Mouse (Mus musculus) kidney, postnatal 0 days (tissue): Measurements from ENCODE around the gene Gm5475. TPM values are rescaled to one million over a fixed set of nuclear protein-coding genes. Genes with fewer than 3 reads are reported as not detected.

Experiments
- ATAC-seq: fragments of 200-750 bp; cut with Nextera tagmentation; replicated peaks from 2 replicates; pipeline ENCODE4 v1.8.0; 2017; ENCODE audit warnings: low read depth, moderate number of reproducible peaks, moderate TSS enrichment, moderate library complexity; ENCODE audit not compliant: low FRiP score
- DNase-seq: peaks from one replicate; pipeline ENCODE4 v3.0.0-alpha.2; 2016; ENCODE audit warnings: low spot score
- H3K27ac ChIP-seq: fragments of 300-500 bp; sonication (generic); 2 replicates; pipeline ENCODE4 v1.5.1; 2014; ENCODE audit warnings: mild to moderate bottlenecking
- H3K27me3 ChIP-seq: fragments of 300-500 bp; sonication (generic); 2 replicates; pipeline ENCODE4 v1.6.1; 2014; ENCODE audit warnings: low read length, mixed read lengths; ENCODE audit not compliant: insufficient read depth
- H3K36me3 ChIP-seq: fragments of 300-500 bp; sonication (generic); 2 replicates; pipeline ENCODE4 v1.6.1; 2014; ENCODE audit warnings: low read length, mixed read lengths; ENCODE audit not compliant: insufficient read depth
- H3K4me1 ChIP-seq: fragments of 300-500 bp; sonication (generic); replicated peaks from 2 replicates; pipeline ENCODE4 v1.6.1; 2014; ENCODE audit warnings: antibody characterized with exemption, low read length, mixed read lengths; ENCODE audit not compliant: insufficient read depth
- H3K4me2 ChIP-seq: fragments of 300-500 bp; sonication (generic); 2 replicates; pipeline ENCODE4 v1.6.1; 2014; ENCODE audit warnings: mild to moderate bottlenecking, low read length, moderate library complexity, mixed read lengths
- H3K4me3 ChIP-seq: fragments of 300-500 bp; sonication (generic); replicated peaks from 2 replicates; pipeline ENCODE4 v1.5.1; 2014; ENCODE audit warnings: low read depth, low read length
- H3K9ac ChIP-seq: fragments of 300-500 bp; sonication (generic); 2 replicates; pipeline ENCODE4 v1.6.1; 2014; ENCODE audit warnings: low read depth, low read length
- H3K9me3 ChIP-seq: fragments of 300-500 bp; sonication (generic); replicated peaks from 2 replicates; pipeline ENCODE4 v1.6.1; 2016; ENCODE audit warnings: low read length, inconsistent platforms, mixed read lengths
- CTCF ChIP-seq: IDR thresholded peaks from 2 replicates; pipeline ENCODE4 v1.5.1; 2016; ENCODE audit warnings: antibody characterized with exemption, low read depth, mild to moderate bottlenecking, moderate library complexity
- WGBS: fragments of 180-500 bp; shearing (Covaris S2); extraction: QIAGEN DNeasy Blood & Tissue Kit; methylation state at CpG from one replicate; pipeline ENCODE4 v1.1.7; 2014; 5-methylcytosine and 5-hydroxymethylcytosine counted together
- polyA plus RNA-seq: library from polyadenylated mRNA; unstranded; fragments of >200 nt; fragmentation: Nextera tagmentation; extraction: Ambion mirVana; gene quantifications from 2 replicates; pipeline ENCODE4 v1.2.1, GENCODE M21; 2015

Gene Gm5475
- polyA plus RNA-seq, 1 experiment from 2014 or later, result 1.5 TPM

DNA sequence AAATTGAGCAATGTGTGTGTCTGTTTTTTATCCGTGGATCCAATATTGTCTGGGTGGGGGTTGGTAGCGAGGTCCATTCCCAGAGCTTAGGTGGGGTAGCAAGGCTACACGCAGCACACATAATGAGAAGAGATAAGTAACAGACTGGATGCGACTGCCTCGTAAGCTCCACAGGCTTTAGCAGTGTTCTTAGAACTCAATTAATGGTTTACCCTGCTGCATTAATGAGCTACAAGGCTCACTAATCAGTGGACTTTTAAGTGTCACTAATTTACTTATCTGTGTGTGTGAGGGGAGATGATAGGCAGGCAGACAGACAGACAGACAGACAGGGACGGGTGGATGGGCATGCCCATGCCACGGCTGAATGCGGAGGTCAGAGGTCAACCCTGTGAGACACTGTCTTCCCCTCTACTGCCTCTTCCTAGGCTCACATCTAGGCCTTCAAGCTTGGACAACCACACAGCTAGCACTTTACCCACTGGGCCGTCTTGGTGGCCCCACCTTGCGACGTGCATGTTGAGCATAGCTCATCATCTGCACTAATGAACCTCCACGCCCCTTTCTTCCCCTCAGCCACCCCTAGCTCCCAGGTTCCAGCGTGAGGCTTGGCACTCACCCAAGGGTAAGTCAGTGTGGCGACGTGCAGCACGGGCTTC, 21.2 kb upstream of the Gm5475 start:
- DNase-seq (no peak), ATAC-seq (peak; percentile 88)
- H3K36me3 ChIP-seq, result peaks cover 82% of the 10 kb centered on the region
- no peaks in the 10 kb centered on the region for H3K4me1 ChIP-seq
- 0 out of 2 replicates have a peak overlapping the region, but pooled peaks have one; percentile 36 for H3K27ac ChIP-seq
- no peak for TF ChIP-seq CTCF
- no peaks in the 10 kb centered on the region for H3K27me3 ChIP-seq
- H3K4me2 ChIP-seq, result no peak overlapping the region
- H3K9me3 ChIP-seq, result no peaks in the 10 kb centered on the region
- WGBS, result 64% methylated on average over 16 of the region's 16 CpGs
- H3K9ac ChIP-seq, result no peak overlapping the region
- H3K4me3 ChIP-seq, result no peak overlapping the region

DNA sequence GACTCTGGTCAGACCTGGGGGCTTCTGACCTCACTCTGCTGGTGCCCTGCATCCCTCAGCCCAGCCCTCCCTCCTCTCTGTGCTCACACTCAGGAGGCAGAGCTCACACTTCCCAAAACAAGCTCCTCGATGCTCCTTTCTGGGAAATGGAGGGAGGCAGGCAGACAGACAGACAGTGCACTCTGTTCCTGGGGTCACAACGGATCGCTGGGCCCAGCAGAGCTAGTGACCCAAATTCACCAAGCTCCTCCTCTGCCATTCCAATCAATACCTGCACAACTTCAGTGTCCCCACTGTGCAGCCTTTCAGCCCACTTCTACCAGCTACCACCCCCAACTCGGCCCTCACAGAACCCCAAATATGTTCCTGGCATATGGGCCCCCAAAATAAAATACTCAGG, 20.1 kb upstream of the Gm5475 start:
- Histone ChIP-seq H3K4me2 (no peak overlapping the region), H3K9ac (no peak overlapping the region), H3K36me3 (peaks cover 72% of the 10 kb centered on the region), H3K4me3 (no peak overlapping the region), H3K27me3 (no peaks in the 10 kb centered on the region), H3K27ac (peak overlapping the region; percentile 36; the same call in 1 of the 2 replicates), H3K4me1 (no peaks in the 10 kb centered on the region), H3K9me3 (no peaks in the 10 kb centered on the region)
- ATAC-seq, result no peak
- no peak for DNase-seq
- no peak for TF ChIP-seq CTCF
- 79% methylated on average over 4 of the region's 4 CpGs for WGBS

DNA sequence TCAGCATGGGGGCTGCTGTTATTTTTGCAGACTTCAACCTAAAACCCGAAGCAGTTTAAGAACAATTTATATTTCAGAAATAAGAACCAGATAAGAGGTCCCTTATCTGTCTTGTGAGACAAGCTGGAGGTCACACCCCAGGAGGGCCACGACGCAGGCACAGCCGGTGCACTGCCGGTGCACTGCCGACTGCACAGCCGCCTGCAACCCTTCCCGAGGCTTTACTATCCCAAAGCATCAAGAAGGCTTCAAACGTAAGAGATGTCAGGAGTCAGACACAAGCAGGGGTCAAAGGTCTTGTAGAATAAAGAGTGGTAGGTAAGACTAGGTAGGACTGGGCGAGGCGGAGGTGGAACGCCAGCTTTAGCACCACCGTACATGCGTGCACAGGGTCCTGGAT, 19.6 kb upstream of the Gm5475 start:
- no peak overlapping the region for H3K4me2 ChIP-seq
- no peaks in the 10 kb centered on the region for H3K4me1 ChIP-seq
- no peaks in the 10 kb centered on the region for H3K9me3 ChIP-seq
- no peak overlapping the region for H3K9ac ChIP-seq
- no peak for TF ChIP-seq CTCF
- H3K27ac ChIP-seq, result no peak overlapping the region
- no peak overlapping the region for H3K4me3 ChIP-seq
- WGBS, result 87% methylated on average over 14 of the region's 14 CpGs
- ATAC-seq (no peak), DNase-seq (no peak)
- H3K36me3 ChIP-seq, result peaks cover 67% of the 10 kb centered on the region
- no peaks in the 10 kb centered on the region for H3K27me3 ChIP-seq

DNA sequence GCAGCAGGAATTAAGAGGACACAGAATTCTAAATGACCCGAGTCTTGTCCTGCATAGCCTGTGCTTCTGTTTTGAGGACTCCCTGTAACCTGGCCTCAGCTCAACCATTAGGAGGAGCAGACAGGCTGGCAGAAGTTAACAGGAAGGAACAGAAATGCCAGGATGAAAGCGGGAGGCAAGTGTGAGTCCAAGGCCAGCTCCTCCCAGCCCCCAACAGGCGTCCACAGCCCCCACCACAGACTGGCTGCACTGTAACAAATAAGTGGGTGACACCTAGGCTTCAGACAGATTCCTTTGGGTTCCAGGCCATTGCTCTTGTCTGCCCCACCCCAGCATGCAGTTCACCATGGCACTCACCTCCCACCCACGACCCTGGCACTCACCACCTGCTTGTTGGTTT, 19.1 kb upstream of the Gm5475 start:
- Histone ChIP-seq H3K27me3 (no peaks in the 10 kb centered on the region), H3K9ac (no peak overlapping the region), H3K4me3 (no peak overlapping the region), H3K4me2 (no peak overlapping the region), H3K4me1 (no peaks in the 10 kb centered on the region), H3K27ac (no peak overlapping the region), H3K9me3 (no peaks in the 10 kb centered on the region), H3K36me3 (peaks cover 63% of the 10 kb centered on the region)
- WGBS, result 63% methylated on average over 4 of the region's 4 CpGs
- no peak for ATAC-seq
- no peak for TF ChIP-seq CTCF
- no peak for DNase-seq

DNA sequence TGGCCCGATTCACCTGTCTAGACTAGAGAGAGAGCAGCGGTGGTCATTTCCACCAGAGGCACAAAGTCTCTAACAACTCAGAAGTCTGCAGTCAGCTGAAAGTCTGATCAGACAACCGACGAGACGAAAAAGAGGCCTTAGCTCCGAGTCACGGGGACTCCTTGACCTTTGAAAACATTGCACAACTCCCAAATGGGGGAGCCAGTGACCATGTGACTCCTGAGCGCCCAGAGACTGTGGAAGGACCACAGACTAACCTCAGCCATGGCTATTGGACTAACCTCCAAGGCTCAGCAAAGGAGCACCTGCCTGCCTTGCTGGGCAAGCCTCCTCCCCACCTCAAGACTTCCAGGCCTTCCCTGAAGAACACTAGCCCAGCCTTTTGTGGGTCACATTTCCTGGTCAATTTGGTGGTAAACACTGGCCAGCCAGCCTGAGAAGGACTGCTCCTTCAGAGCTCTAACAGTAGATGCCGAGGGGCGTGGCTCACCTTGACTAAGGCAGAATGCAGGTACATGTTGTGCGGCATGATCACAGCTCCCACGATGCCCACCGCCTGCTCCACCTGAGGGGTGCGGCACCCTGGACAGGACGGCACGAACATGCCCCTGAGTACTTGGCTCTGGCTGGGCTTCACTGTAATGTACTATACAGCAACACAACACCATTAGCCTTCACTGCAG, 18.5 kb upstream of the Gm5475 start:
- no peak overlapping the region for H3K9ac ChIP-seq
- H3K4me2 ChIP-seq, result no peak overlapping the region
- WGBS, result 81% methylated on average over 16 of the region's 16 CpGs
- TF ChIP-seq CTCF, result no peak
- H3K27ac ChIP-seq, result 0 out of 2 replicates have a peak overlapping the region, but pooled peaks have one; percentile 2
- peaks cover 63% of the 10 kb centered on the region for H3K36me3 ChIP-seq
- H3K4me1 ChIP-seq, result no peaks in the 10 kb centered on the region
- H3K9me3 ChIP-seq, result no peaks in the 10 kb centered on the region
- no peak for ATAC-seq
- no peak for DNase-seq
- no peak overlapping the region for H3K4me3 ChIP-seq
- H3K27me3 ChIP-seq, result no peaks in the 10 kb centered on the region

DNA sequence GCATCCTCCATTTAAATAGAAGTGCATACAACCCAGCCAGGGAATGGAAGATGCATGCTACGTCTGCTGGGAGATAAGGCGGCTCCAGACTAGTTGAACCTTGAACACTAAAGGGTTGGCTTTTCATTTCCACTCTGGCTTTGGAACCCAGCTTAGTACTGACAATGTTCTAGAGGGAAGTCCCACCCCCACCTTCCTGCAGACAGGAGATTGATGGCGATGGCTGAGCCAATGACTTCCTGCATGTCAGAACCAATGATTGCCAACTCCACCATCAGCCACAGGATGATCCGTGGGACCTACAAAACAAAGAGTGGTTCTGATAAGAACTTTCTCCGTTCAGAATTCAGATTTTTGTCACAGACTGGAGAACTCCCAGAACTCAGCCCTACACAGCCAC, 15.9 kb upstream of the Gm5475 start:
- ATAC-seq (no peak), DNase-seq (no peak)
- TF ChIP-seq CTCF, result no peak
- H3K27me3 ChIP-seq, result no peaks in the 10 kb centered on the region
- H3K27ac ChIP-seq, result no peak overlapping the region; the same call in 1 of the 2 replicates
- H3K4me3 ChIP-seq, result no peak overlapping the region
- WGBS, result 65% methylated on average over 5 of the region's 5 CpGs
- no peak overlapping the region for H3K4me2 ChIP-seq
- H3K36me3 ChIP-seq, result peaks cover 41% of the 10 kb centered on the region
- no peaks in the 10 kb centered on the region for H3K9me3 ChIP-seq
- no peak overlapping the region for H3K9ac ChIP-seq
- H3K4me1 ChIP-seq, result 0 out of 2 replicates have a peak, but pooled peaks cover 10% of the 10 kb centered on the region
